Mouse (Mus musculus) limb, embryonic 15.5 days (tissue): ENCODE data around the gene Atl1. TPM values are rescaled to one million over a fixed set of nuclear protein-coding genes. Genes with fewer than 3 reads are reported as not detected.

Source experiments
- ATAC-seq: fragments of 200-750 bp; cut with Nextera tagmentation; 2 replicates; pipeline ENCODE4 v1.8.0; 2017; ENCODE audit warnings: low read depth, moderate TSS enrichment; ENCODE audit not compliant: insufficient number of reproducible peaks, low FRiP score, low TSS enrichment
- H3K27ac ChIP-seq: fragments of 300-500 bp; sonication (generic); 2 replicates; pipeline ENCODE4 v1.5.1; 2015; ENCODE audit warnings: moderate library complexity, mild to moderate bottlenecking, inconsistent platforms
- H3K27me3 ChIP-seq: fragments of 300-500 bp; sonication (generic); 2 replicates; pipeline ENCODE4 v1.6.1; 2015; ENCODE audit warnings: inconsistent platforms
- H3K36me3 ChIP-seq: fragments of 300-500 bp; sonication (generic); 2 replicates; pipeline ENCODE4 v1.6.1; 2015; ENCODE audit warnings: inconsistent platforms
- H3K4me1 ChIP-seq: fragments of 300-500 bp; sonication (generic); 2 replicates; pipeline ENCODE4 v1.6.1; 2015; ENCODE audit warnings: inconsistent platforms
- H3K4me2 ChIP-seq: fragments of 300-500 bp; sonication (generic); 2 replicates; pipeline ENCODE4 v1.6.1; 2015; ENCODE audit warnings: mild to moderate bottlenecking, inconsistent platforms
- H3K4me3 ChIP-seq: fragments of 300-500 bp; sonication (generic); 2 replicates; pipeline ENCODE4 v1.5.1; 2015; ENCODE audit warnings: mild to moderate bottlenecking, inconsistent platforms
- H3K9ac ChIP-seq: fragments of 300-500 bp; sonication (generic); 2 replicates; pipeline ENCODE4 v1.6.1; 2015; ENCODE audit warnings: inconsistent platforms
- H3K9me3 ChIP-seq: fragments of 300-500 bp; sonication (generic); 2 replicates; pipeline ENCODE4 v1.6.1; 2016; ENCODE audit warnings: inconsistent platforms
- WGBS: fragments of 180-500 bp; shearing (Covaris S2); methylation state at CpG from one replicate; pipeline ENCODE4 v1.1.7; 2015; 5-methylcytosine and 5-hydroxymethylcytosine counted together
- polyA plus RNA-seq: library from polyadenylated mRNA; unstranded; fragments of >200 nt; fragmentation: Nextera tagmentation; extraction: Ambion mirVana; gene quantifications from 2 replicates; pipeline ENCODE4 v1.2.1, GENCODE M21; 2015

Atl1 gene
- polyA plus RNA-seq, 1 experiment from 2014 or later, result 6.5 TPM

GRCm38 (mm10) chr12:69986786-69987497 is 94.5 kb downstream of the Atl1 start, which contains the start of gene Sav1:
TSS of gene Sav1 (minus strand) at chr12:69987002.
- ATAC-seq, result peak; percentile 86
- Histone ChIP-seq H3K4me3 (peak within 1 kb of the TSS; percentile 92), H3K36me3 (peaks cover 23% of the 10 kb centered on the region; the same call in 1 of the 2 replicates), H3K27me3 (no peaks in the 10 kb centered on the region), H3K27ac (peak within 1 kb of the TSS; percentile 94), H3K9me3 (no peaks in the 10 kb centered on the region), H3K9ac (peak within 1 kb of the TSS; percentile 95), H3K4me2 (peak within 1 kb of the TSS; percentile 63), H3K4me1 (peaks cover 4% of the 10 kb centered on the region; the same call in 1 of the 2 replicates)
- under 1% methylated on average over 100 of the region's 102 CpGs for WGBS

- ATAC-seq, result no peak
- H3K4me2 ChIP-seq, result no peak overlapping the region
- no peak overlapping the region for H3K9ac ChIP-seq
- WGBS, result 43% methylated on average over 3 of the region's 3 CpGs
- H3K9me3 ChIP-seq, result no peaks in the 10 kb centered on the region
- no peaks in the 10 kb centered on the region for H3K4me1 ChIP-seq
- no peaks in the 10 kb centered on the region for H3K36me3 ChIP-seq
- no peak overlapping the region for H3K4me3 ChIP-seq
- no peaks in the 10 kb centered on the region for H3K27me3 ChIP-seq
- H3K27ac ChIP-seq, result no peak overlapping the region
These were observed 103.0 kb downstream of the Atl1 start for GRCm38 (mm10) chr12:69995382-69995781.

DNA sequence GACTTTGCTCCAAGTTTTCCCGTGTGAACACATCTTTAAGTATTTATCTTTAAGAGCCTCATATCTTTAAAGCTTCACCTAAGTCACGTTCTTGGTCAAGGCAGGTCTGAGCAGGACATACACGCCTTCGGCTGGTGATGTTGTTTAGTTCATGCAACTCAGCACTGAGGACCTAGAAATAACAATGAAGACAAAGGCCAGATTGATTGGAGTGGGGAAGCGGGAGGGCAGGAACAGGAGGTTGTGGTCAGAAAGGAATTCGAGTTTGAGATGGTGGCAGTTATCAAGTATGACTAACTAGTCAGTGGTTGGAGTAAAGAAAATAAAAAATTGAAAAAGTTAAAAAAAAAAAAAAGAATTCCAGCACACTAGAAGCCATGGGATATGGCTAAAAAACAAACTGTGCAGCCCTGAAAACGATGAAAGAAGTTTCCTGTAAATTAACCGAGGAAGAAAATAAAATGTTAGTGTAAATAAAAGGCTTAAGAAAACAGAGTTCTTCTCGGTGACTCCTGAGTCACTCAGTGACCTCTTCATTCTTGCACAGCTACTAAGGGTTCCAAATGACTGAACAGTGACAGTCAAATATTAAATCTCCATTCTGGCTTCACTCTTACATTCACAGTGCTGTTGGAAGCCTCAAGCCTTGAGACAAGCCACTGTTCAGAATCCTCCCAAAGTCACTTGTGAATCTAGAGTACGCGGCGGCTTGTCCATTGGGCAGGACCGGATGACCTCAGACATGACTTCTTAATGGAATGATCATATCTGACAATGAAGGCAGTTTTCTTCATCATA is 106.0 kb downstream of the Atl1 start:
- Histone ChIP-seq H3K4me1 (no peaks in the 10 kb centered on the region), H3K4me3 (no peak overlapping the region), H3K36me3 (no peaks in the 10 kb centered on the region), H3K4me2 (no peak overlapping the region), H3K27me3 (no peaks in the 10 kb centered on the region), H3K9ac (no peak overlapping the region), H3K9me3 (no peaks in the 10 kb centered on the region), H3K27ac (no peak overlapping the region)
- ATAC-seq, result no peak
- WGBS, result 73% methylated on average over 13 of the region's 13 CpGs

DNA sequence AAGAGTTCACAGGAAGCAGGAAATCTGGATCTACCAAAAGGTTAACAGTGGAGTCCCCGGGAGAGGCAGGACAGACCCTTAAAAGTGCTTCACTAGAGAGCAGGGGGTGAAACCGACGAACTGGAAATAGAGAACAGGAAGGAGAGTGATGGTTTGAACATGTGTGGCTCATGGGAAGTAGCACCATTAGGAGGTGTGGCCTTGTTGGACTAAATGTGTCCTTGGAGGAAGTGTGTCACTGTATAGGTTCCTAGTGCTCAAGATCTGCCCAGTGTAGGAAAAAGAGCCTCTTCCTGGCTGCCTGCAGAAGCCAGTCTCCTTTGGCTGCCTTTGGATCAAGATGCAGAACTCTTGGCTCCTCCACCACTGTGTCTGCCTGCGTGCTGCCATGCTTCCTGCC is 112.7 kb downstream of the Atl1 start:
- no peak overlapping the region for H3K27ac ChIP-seq
- H3K27me3 ChIP-seq, result no peaks in the 10 kb centered on the region
- H3K4me1 ChIP-seq, result no peaks in the 10 kb centered on the region
- no peak overlapping the region for H3K4me2 ChIP-seq
- no peak overlapping the region for H3K9ac ChIP-seq
- H3K36me3 ChIP-seq, result no peaks in the 10 kb centered on the region
- no peak for ATAC-seq
- 82% methylated on average over 4 of the region's 4 CpGs for WGBS
- no peak overlapping the region for H3K4me3 ChIP-seq
- H3K9me3 ChIP-seq, result no peaks in the 10 kb centered on the region

GRCm38 (mm10) chr12:70010356-70010755 is 117.9 kb downstream of the Atl1 start:
- Histone ChIP-seq H3K4me3 (no peak overlapping the region), H3K27me3 (no peaks in the 10 kb centered on the region), H3K9ac (no peak overlapping the region), H3K4me1 (no peaks in the 10 kb centered on the region; the same call in 1 of the 2 replicates), H3K36me3 (peaks cover 11% of the 10 kb centered on the region), H3K27ac (no peak overlapping the region), H3K9me3 (no peaks in the 10 kb centered on the region), H3K4me2 (no peak overlapping the region)
- ATAC-seq, result no peak
- WGBS, result 94% methylated on average over 4 of the region's 4 CpGs

DNA sequence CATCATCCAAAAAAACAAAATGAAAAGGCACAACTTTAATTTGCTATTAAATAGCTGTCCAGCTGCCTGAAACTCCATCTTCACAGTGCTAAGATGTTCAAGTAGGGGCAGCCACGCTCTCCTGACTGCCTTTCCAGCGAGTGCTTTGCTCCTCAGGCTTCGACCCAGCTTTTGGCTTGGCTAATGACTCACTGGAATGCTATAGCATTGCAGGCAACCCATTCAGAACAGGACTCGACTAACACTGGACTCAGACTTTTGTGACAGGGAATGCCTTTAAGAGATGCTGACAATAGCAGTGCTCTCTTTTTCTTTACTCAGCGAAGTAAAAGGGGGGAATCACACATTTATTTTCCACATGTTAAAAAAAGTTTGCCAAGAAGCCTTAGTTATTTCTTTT is 119.3 kb downstream of the Atl1 start:
- no peaks in the 10 kb centered on the region for H3K27me3 ChIP-seq
- no peak for ATAC-seq
- H3K4me3 ChIP-seq, result no peak overlapping the region
- no peak overlapping the region for H3K9ac ChIP-seq
- no peak overlapping the region for H3K27ac ChIP-seq
- no peaks in the 10 kb centered on the region; the same call in 1 of the 2 replicates for H3K4me1 ChIP-seq
- WGBS, result 73% methylated on average over 5 of the region's 5 CpGs
- H3K4me2 ChIP-seq, result no peak overlapping the region
- no peaks in the 10 kb centered on the region for H3K9me3 ChIP-seq
- peaks cover 11% of the 10 kb centered on the region for H3K36me3 ChIP-seq

DNA sequence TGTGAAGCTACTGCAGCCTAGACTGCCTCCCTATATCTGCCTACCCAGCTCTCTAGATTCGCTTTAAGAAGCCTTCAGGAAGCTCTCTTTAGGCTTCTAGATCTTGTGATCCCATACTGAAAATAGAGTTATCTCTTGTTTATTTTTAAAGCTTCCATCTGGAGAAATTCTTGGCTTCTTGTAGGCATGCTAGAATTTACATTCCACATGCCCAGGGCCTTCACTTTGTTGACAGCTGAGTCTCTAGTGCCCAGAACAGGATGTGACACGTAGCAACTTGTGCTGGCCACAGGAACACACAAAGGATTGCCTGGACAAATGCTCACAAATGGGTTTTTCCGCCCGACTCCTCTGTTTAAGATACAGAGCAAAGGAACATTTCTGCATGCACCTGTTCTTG is 123.5 kb downstream of the Atl1 start:
- H3K9me3 ChIP-seq, result no peaks in the 10 kb centered on the region
- H3K27me3 ChIP-seq, result no peaks in the 10 kb centered on the region
- H3K4me3 ChIP-seq, result no peak overlapping the region
- ATAC-seq, result no peak
- no peak overlapping the region for H3K27ac ChIP-seq
- no peak overlapping the region for H3K4me2 ChIP-seq
- WGBS, result 72% methylated on average over 4 of the region's 4 CpGs
- H3K4me1 ChIP-seq, result no peaks in the 10 kb centered on the region; the same call in 1 of the 2 replicates
- no peak overlapping the region for H3K9ac ChIP-seq
- H3K36me3 ChIP-seq, result peaks cover 30% of the 10 kb centered on the region

Other genes starting within 250 kb of the Atl1 start
- 8.3 and 10.1 TPM in 2 replicates for gene Sos2, start 210.8 kb upstream of the Atl1 start, polyA plus RNA-seq
- 18.0 and 22.7 TPM in 2 replicates for gene L2hgdh, start 167.7 kb upstream of the Atl1 start, polyA plus RNA-seq
- gene Atp5s, start 167.7 kb upstream of the Atl1 start, polyA plus RNA-seq, result 28.3 and 28.8 TPM in 2 replicates
- gene Cdkl1, start 101.3 kb upstream of the Atl1 start, polyA plus RNA-seq, result 1.4 and 1.5 TPM in 2 replicates
- gene Map4k5, start 586 bp downstream of the Atl1 start, polyA plus RNA-seq, result 33.1 and 38.1 TPM in 2 replicates
- gene Sav1, start 94.4 kb downstream of the Atl1 start, polyA plus RNA-seq, result 7.2 and 7.8 TPM in 2 replicates
- gene Nin, start 221.1 kb downstream of the Atl1 start, polyA plus RNA-seq, result 9.3 and 10.1 TPM in 2 replicates